Mouse (Mus musculus) MEL (cell line): ENCODE measurements around the gene Lrrc74a. TPM values are rescaled to one million over a fixed set of nuclear protein-coding genes. Genes with fewer than 3 reads are reported as not detected.

Source experiments
- DNase-seq: peaks from one replicate; pipeline ENCODE4 v3.0.0; 2011; ENCODE audit warnings: low read depth, low spot score
- H3K27ac ChIP-seq: 2 replicates; pipeline ENCODE4 v1.5.1; 2012; ENCODE audit warnings: low read depth, mild to moderate bottlenecking, control low read depth, low read length, moderate library complexity; ENCODE audit not compliant: control insufficient read depth
- H3K27me3 ChIP-seq, 2 experiments: fragments of 150-350 bp in 1 of 2; sonication (generic) in 1 of 2; 2 replicates each; pipeline ENCODE4 v1.6.1; 2012; ENCODE audit warnings: low read length in 2 of 2, mild to moderate bottlenecking in 2 of 2, improper control_type of control experiment in 1 of 2, moderate library complexity in 1 of 2; ENCODE audit not compliant: insufficient read depth in 2 of 2, control insufficient read depth in 1 of 2
- H3K36me3 ChIP-seq, 2 experiments: 2 replicates each; pipeline ENCODE4 v1.6.1; 2012 to 2014; ENCODE audit warnings: low read length in 2 of 2, improper control_type of control experiment in 1 of 2, inconsistent platforms in 1 of 2, mild to moderate bottlenecking in 1 of 2; ENCODE audit not compliant: insufficient read depth in 2 of 2, control insufficient read depth in 1 of 2
- H3K4me1 ChIP-seq, 2 experiments: fragments of 150-350 bp in 1 of 2; sonication (generic) in 1 of 2; 2 replicates each; pipeline ENCODE4 v1.6.1; 2012; ENCODE audit warnings: low read length in 2 of 2, improper control_type of control experiment in 1 of 2, mild to moderate bottlenecking in 1 of 2; ENCODE audit not compliant: insufficient read depth in 2 of 2, control insufficient read depth in 1 of 2
- H3K4me3 ChIP-seq, 2 experiments: fragments of 150-350 bp in 1 of 2; sonication (generic) in 1 of 2; 2 replicates each; pipeline ENCODE4 v1.5.1; 2012; ENCODE audit warnings: low read depth in 2 of 2, low read length in 2 of 2, mild to moderate bottlenecking in 2 of 2, moderate library complexity in 2 of 2, control low read depth in 1 of 2, improper control_type of control experiment in 1 of 2; ENCODE audit not compliant: control insufficient read depth in 1 of 2, insufficient read depth in 1 of 2
- H3K79me2 ChIP-seq: 2 replicates; pipeline ENCODE4 v1.6.1; 2012; ENCODE audit warnings: mild to moderate bottlenecking, low read length, moderate library complexity; ENCODE audit not compliant: control insufficient read depth, poor library complexity, insufficient read depth
- H3K9ac ChIP-seq: 2 replicates; pipeline ENCODE4 v1.6.1; 2012; ENCODE audit warnings: low read depth, mild to moderate bottlenecking, control low read depth, low read length, moderate library complexity; ENCODE audit not compliant: control insufficient read depth, poor library complexity, severe bottlenecking
- H3K9me3 ChIP-seq: fragments of 150-350 bp; sonication (generic); replicated peaks from 2 replicates; pipeline ENCODE4 v1.6.1; 2012; ENCODE audit warnings: mild to moderate bottlenecking, low read length, improper control_type of control experiment, moderate library complexity; ENCODE audit not compliant: insufficient read depth
- CHD1 ChIP-seq: IDR thresholded peaks from 2 replicates; pipeline ENCODE4 v1.6.1; 2012; ENCODE audit warnings: low read depth, mild to moderate bottlenecking, inconsistent platforms, low read length, improper control_type of control experiment
- CHD2 ChIP-seq: IDR thresholded peaks from 2 replicates; pipeline ENCODE4 v1.6.1; 2011; ENCODE audit warnings: low read length, improper control_type of control experiment
- ELF1 ChIP-seq: IDR thresholded peaks from 2 replicates; pipeline ENCODE4 v1.6.1; 2014; ENCODE audit warnings: low read depth, mild to moderate bottlenecking, inconsistent platforms, low read length, improper control_type of control experiment, moderate library complexity
- EP300 ChIP-seq, 2 experiments: IDR thresholded peaks; 2 replicates each; pipeline ENCODE4 v1.6.1; 2011; ENCODE audit warnings: improper control_type of control experiment in 2 of 2, low read length in 2 of 2, low read depth in 1 of 2, mild to moderate bottlenecking in 1 of 2
- ETS1 ChIP-seq: IDR thresholded peaks from 2 replicates; pipeline ENCODE4 v1.6.1; 2012; ENCODE audit warnings: low read depth, mild to moderate bottlenecking, inconsistent platforms, low read length, improper control_type of control experiment, moderate library complexity
- GATA1 ChIP-seq: IDR thresholded peaks from 2 replicates; pipeline ENCODE4 v1.6.1; 2011; ENCODE audit warnings: low read depth, low read length, improper control_type of control experiment
- HCFC1 ChIP-seq: IDR thresholded peaks from 2 replicates; pipeline ENCODE4 v1.6.1; 2012; ENCODE audit warnings: low read depth, mild to moderate bottlenecking, inconsistent platforms, low read length, improper control_type of control experiment, moderate library complexity
- MAFK ChIP-seq: IDR thresholded peaks from 2 replicates; pipeline ENCODE4 v1.6.1; 2011; ENCODE audit warnings: low read depth, mild to moderate bottlenecking, low read length, improper control_type of control experiment, borderline replicate concordance
- MAX ChIP-seq: IDR thresholded peaks from 2 replicates; pipeline ENCODE4 v1.6.1; 2011; ENCODE audit warnings: low read length, improper control_type of control experiment
- MYB ChIP-seq: IDR thresholded peaks from 2 replicates; pipeline ENCODE4 v1.6.1; 2011; ENCODE audit warnings: mild to moderate bottlenecking, low read depth, low read length, improper control_type of control experiment
- NELFE ChIP-seq: IDR thresholded peaks from 2 replicates; pipeline ENCODE4 v1.6.1; 2011; ENCODE audit warnings: low read depth, low read length, improper control_type of control experiment
- NRF1 ChIP-seq: IDR thresholded peaks from 2 replicates; pipeline ENCODE4 v1.6.1; 2014; ENCODE audit warnings: low read depth, mild to moderate bottlenecking, inconsistent platforms, low read length, improper control_type of control experiment, moderate library complexity; ENCODE audit not compliant: poor library complexity, insufficient read depth, severe bottlenecking
- RAD21 ChIP-seq: IDR thresholded peaks from 2 replicates; pipeline ENCODE4 v1.6.1; 2011; ENCODE audit warnings: mild to moderate bottlenecking, low read depth, low read length, improper control_type of control experiment
- RCOR1 ChIP-seq: IDR thresholded peaks from 2 replicates; pipeline ENCODE4 v1.6.1; 2012; ENCODE audit warnings: low read depth, mild to moderate bottlenecking, inconsistent platforms, low read length, improper control_type of control experiment
- TAL1 ChIP-seq: IDR thresholded peaks from 2 replicates; pipeline ENCODE4 v1.6.1; 2012; ENCODE audit warnings: mild to moderate bottlenecking, inconsistent platforms, low read length, moderate library complexity, mixed read lengths
- UBTF ChIP-seq: IDR thresholded peaks from 2 replicates; pipeline ENCODE4 v1.6.1; 2012; ENCODE audit warnings: low read depth, mild to moderate bottlenecking, inconsistent platforms, low read length, improper control_type of control experiment, moderate library complexity, borderline replicate concordance; ENCODE audit not compliant: insufficient read depth
- USF2 ChIP-seq, 2 experiments: IDR thresholded peaks; 2 replicates each; pipeline ENCODE4 v1.6.1; 2011 to 2012; ENCODE audit warnings: improper control_type of control experiment in 2 of 2, low read length in 2 of 2, borderline replicate concordance in 1 of 2, inconsistent platforms in 1 of 2, low read depth in 1 of 2, mild to moderate bottlenecking in 1 of 2; ENCODE audit not compliant: insufficient read depth in 1 of 2
- ZKSCAN1 ChIP-seq: IDR thresholded peaks from 2 replicates; pipeline ENCODE4 v1.6.1; 2012; ENCODE audit warnings: low read depth, mild to moderate bottlenecking, inconsistent platforms, low read length, improper control_type of control experiment, moderate library complexity
- ZMIZ1 ChIP-seq: IDR thresholded peaks from 2 replicates; pipeline ENCODE4 v1.6.1; 2012; ENCODE audit warnings: low read depth, mild to moderate bottlenecking, inconsistent platforms, low read length, improper control_type of control experiment, moderate library complexity
- ZNF384 ChIP-seq: IDR thresholded peaks from 2 replicates; pipeline ENCODE4 v1.6.1; 2012; ENCODE audit warnings: low read depth, mild to moderate bottlenecking, inconsistent platforms, low read length, improper control_type of control experiment
- polyA plus RNA-seq, 2 experiments: library from polyadenylated mRNA; stranded (reverse) in 1 of 2; unstranded in 1 of 2; fragments of >175 nt in 1 of 2; fragments of >200 nt in 1 of 2; gene quantifications; 2 replicates each; pipeline versions ENCODE4 v1.2.1 to v1.2.4; 2012; ENCODE audit warnings: low replicate concordance in 2 of 2, low read depth in 1 of 2; ENCODE audit not compliant: insufficient read length in 2 of 2, insufficient read depth in 1 of 2, missing spikeins in 1 of 2
- total RNA-seq: library from RNA; depleted of rRNA; stranded (reverse); fragments of 300-350 nt; gene quantifications from 2 replicates; pipeline ENCODE4 v1.2.3, GENCODE M21; 2012

The Lrrc74a gene
- total and polyA plus RNA-seq, 3 experiments = not detected

GRCm38 (mm10) chr12:86700927-86701310 lies 33.2 kb upstream of the Lrrc74a start:
- Histone ChIP-seq H3K79me2 (no peaks in the 10 kb centered on the region), H3K9me3 (no peaks in the 10 kb centered on the region), H3K4me3 (no peak overlapping the region), H3K27me3 (no peaks in the 10 kb centered on the region; a peak in 1 of 4 replicates), H3K9ac (no peak overlapping the region), H3K36me3 (no peaks in the 10 kb centered on the region), H3K27ac (no peak overlapping the region), H3K4me1 (no peaks in the 10 kb centered on the region)
- DNase-seq = no peak
- no peak for TF ChIP-seq NELFE
- TF ChIP-seq GATA1 = no peak
- TF ChIP-seq ZNF384 = no peak

- TF ChIP-seq MAX (no peak), ZMIZ1 (no peak), USF2 (IDR thresholded peaks at IDR 0.05; ENCODE audit: borderline replicate concordance in 1 of 2, insufficient read depth in 1 of 2, low read depth in 1 of 2, low read length in 2 of 2) (no peak), ETS1 (no peak), EP300 (IDR thresholded peaks at IDR 0.05; ENCODE audit: low read depth in 1 of 2, low read length in 2 of 2) (no peak), CHD1 (no peak), MAFK (no peak), RAD21 (no peak), NRF1 (no peak), UBTF (no peak), RCOR1 (no peak), MYB (no peak), ELF1 (no peak), HCFC1 (no peak), TAL1 (no peak), CHD2 (no peak), ZKSCAN1 (no peak)
- H3K4me1 ChIP-seq = no peaks in the 10 kb centered on the region
- no peak for DNase-seq
- H3K4me3 ChIP-seq = no peak overlapping the region
- H3K79me2 ChIP-seq = no peaks in the 10 kb centered on the region
- no peaks in the 10 kb centered on the region; a peak in 1 of 4 replicates for H3K27me3 ChIP-seq
- no peaks in the 10 kb centered on the region for H3K9me3 ChIP-seq
- H3K27ac ChIP-seq = no peak overlapping the region
- no peak overlapping the region for H3K9ac ChIP-seq
- no peaks in the 10 kb centered on the region for H3K36me3 ChIP-seq
Measured at GRCm38 (mm10) chr12:86701491-86701890, 32.7 kb upstream of the Lrrc74a start.
